Mouse (Mus musculus) neural tube, embryonic 11.5 days (tissue): ENCODE measurements around the gene Rer1. TPM values are rescaled to one million over a fixed set of nuclear protein-coding genes. Genes with fewer than 3 reads are reported as not detected.

ENCODE experiments used
- ATAC-seq: fragments of 200-750 bp; cut with Nextera tagmentation; 2 replicates; pipeline ENCODE4 v1.8.0; 2017; ENCODE audit warnings: moderate number of reproducible peaks, mild to moderate bottlenecking, moderate TSS enrichment, moderate library complexity; ENCODE audit not compliant: insufficient read depth, low FRiP score, low TSS enrichment
- DNase-seq: peaks from one replicate; pipeline ENCODE4 v3.0.0-alpha.2; 2015; ENCODE audit warnings: low spot score
- H3K27ac ChIP-seq: fragments of 300-500 bp; sonication (generic); 2 replicates; pipeline ENCODE4 v1.5.1; 2014; ENCODE audit warnings: low read depth, mild to moderate bottlenecking, low read length
- H3K27me3 ChIP-seq: fragments of 300-500 bp; sonication (generic); 2 replicates; pipeline ENCODE4 v1.6.1; 2014; ENCODE audit warnings: mild to moderate bottlenecking, low read length, mixed read lengths; ENCODE audit not compliant: control insufficient read depth, insufficient read depth
- H3K36me3 ChIP-seq: fragments of 300-500 bp; sonication (generic); 2 replicates; pipeline ENCODE4 v1.6.1; 2014; ENCODE audit warnings: mild to moderate bottlenecking, low read length, moderate library complexity, mixed read lengths; ENCODE audit not compliant: control insufficient read depth, insufficient read depth
- H3K4me1 ChIP-seq: fragments of 300-500 bp; sonication (generic); 2 replicates; pipeline ENCODE4 v1.6.1; 2014; ENCODE audit warnings: low read length, mixed read lengths; ENCODE audit not compliant: control insufficient read depth, insufficient read depth
- H3K4me2 ChIP-seq: fragments of 300-500 bp; sonication (generic); 2 replicates; pipeline ENCODE4 v1.6.1; 2014; ENCODE audit warnings: low read depth, mild to moderate bottlenecking, moderate library complexity
- H3K4me3 ChIP-seq: fragments of 300-500 bp; sonication (generic); 2 replicates; pipeline ENCODE4 v1.5.1; 2014; ENCODE audit warnings: low read depth, low read length
- H3K9ac ChIP-seq: fragments of 300-500 bp; sonication (generic); 2 replicates; pipeline ENCODE4 v1.6.1; 2014; ENCODE audit warnings: mild to moderate bottlenecking, low read length
- H3K9me3 ChIP-seq: fragments of 300-500 bp; sonication (generic); 2 replicates; pipeline ENCODE4 v1.6.1; 2016; ENCODE audit warnings: low read length; ENCODE audit not compliant: control insufficient read depth
- WGBS: fragments of 180-500 bp; shearing (Covaris S2); extraction: QIAGEN DNeasy Blood & Tissue Kit; methylation state at CpG from one replicate; pipeline ENCODE4 v1.1.7; 2014; 5-methylcytosine and 5-hydroxymethylcytosine counted together
- polyA plus RNA-seq: library from polyadenylated mRNA; unstranded; fragments of >200 nt; fragmentation: Nextera tagmentation; extraction: Ambion mirVana; gene quantifications from 2 replicates; pipeline ENCODE4 v1.2.1, GENCODE M21; 2014

The Rer1 gene
- polyA plus RNA-seq, 1 experiment from 2014 or later, result 145 TPM

GRCm38 (mm10) chr4:155095967-155096366 lies 9.8 kb upstream of the Rer1 start:
- no peaks in the 10 kb centered on the region for H3K36me3 ChIP-seq
- H3K27ac ChIP-seq, result no peak overlapping the region
- H3K9me3 ChIP-seq, result no peaks in the 10 kb centered on the region
- no peak overlapping the region for H3K9ac ChIP-seq
- no peak overlapping the region for H3K4me2 ChIP-seq
- no peak overlapping the region for H3K4me3 ChIP-seq
- WGBS, result 83% methylated on average over 8 of the region's 8 CpGs
- no peak for DNase-seq
- no peak for ATAC-seq
- no peaks in the 10 kb centered on the region for H3K4me1 ChIP-seq
- H3K27me3 ChIP-seq, result no peaks in the 10 kb centered on the region

DNA sequence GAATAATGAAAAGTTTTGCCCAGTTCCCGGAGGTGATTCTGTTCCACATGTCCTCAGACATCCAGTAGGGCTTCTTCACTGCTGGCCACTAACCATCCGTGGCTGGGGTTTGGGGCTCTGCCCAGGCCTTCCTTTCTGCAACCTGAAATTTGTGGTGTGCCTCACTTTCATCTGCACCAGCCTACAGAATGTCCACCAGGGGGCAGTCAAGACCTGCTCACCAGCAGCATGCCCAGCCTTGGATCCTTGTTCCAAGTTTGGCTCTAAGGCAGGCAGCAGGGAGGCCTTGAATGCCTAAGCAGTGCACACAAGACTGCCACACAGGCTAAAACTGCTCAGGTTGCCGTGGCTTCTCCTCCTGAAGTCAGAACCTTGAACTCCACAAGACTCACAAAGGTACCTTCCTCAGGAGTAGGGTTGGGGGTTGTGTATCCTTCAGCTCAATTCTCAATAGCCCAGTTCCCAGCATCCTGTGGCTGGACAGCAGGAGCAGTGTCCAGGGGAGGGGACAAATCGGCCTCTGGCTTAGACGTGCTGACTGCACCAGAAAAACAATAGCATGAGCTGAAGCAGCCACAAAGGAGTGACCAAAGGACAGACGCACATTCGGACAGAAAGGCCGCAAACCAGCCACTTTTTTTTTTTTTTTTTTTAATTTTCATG lies 9.2 kb upstream of the Rer1 start:
- Histone ChIP-seq H3K27ac (no peak overlapping the region), H3K4me2 (no peak overlapping the region), H3K27me3 (no peaks in the 10 kb centered on the region), H3K4me3 (no peak overlapping the region), H3K9ac (no peak overlapping the region), H3K4me1 (no peaks in the 10 kb centered on the region), H3K9me3 (no peaks in the 10 kb centered on the region), H3K36me3 (no peaks in the 10 kb centered on the region)
- 39% methylated on average over 8 of the region's 8 CpGs for WGBS
- ATAC-seq (peak; percentile 78), DNase-seq (peak; percentile 86)

DNA sequence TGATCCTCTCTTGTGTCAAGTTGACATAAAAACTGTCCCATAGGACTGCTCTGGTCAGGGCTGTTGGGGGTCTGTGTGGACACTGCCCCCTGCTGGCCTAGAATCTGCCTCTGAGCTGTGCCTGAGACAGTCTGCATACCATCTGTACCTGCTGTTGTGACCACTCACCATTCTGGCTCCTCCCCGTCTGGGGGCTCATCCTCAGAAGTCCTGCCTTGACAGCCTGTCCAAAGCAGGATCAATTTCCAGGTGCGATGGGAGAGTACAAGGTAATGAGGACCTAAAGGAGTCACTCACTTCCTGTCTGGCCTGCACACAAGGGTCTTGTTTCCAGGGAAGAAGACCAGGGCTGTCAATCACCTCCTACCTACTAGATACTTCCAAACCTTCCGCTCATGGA lies 8.4 kb upstream of the Rer1 start:
- H3K27ac ChIP-seq, result no peak overlapping the region
- ATAC-seq, result peak; percentile 63
- no peaks in the 10 kb centered on the region for H3K27me3 ChIP-seq
- no peaks in the 10 kb centered on the region for H3K36me3 ChIP-seq
- H3K4me2 ChIP-seq, result no peak overlapping the region
- H3K9me3 ChIP-seq, result no peaks in the 10 kb centered on the region
- no peak overlapping the region for H3K4me3 ChIP-seq
- DNase-seq, result peak; percentile 60
- H3K9ac ChIP-seq, result no peak overlapping the region
- no peaks in the 10 kb centered on the region for H3K4me1 ChIP-seq
- WGBS, result 72% methylated on average over 3 of the region's 3 CpGs

- no peak overlapping the region for H3K9ac ChIP-seq
- no peak overlapping the region for H3K27ac ChIP-seq
- DNase-seq, result no peak
- WGBS, result 76% methylated on average over 7 of the region's 7 CpGs
- no peak overlapping the region for H3K4me3 ChIP-seq
- no peaks in the 10 kb centered on the region for H3K27me3 ChIP-seq
- H3K4me1 ChIP-seq, result no peaks in the 10 kb centered on the region
- H3K9me3 ChIP-seq, result no peaks in the 10 kb centered on the region
- H3K4me2 ChIP-seq, result no peak overlapping the region
- H3K36me3 ChIP-seq, result no peaks in the 10 kb centered on the region
- no peak for ATAC-seq
These were observed 7.4 kb upstream of the Rer1 start for GRCm38 (mm10) chr4:155093431-155094149.

DNA sequence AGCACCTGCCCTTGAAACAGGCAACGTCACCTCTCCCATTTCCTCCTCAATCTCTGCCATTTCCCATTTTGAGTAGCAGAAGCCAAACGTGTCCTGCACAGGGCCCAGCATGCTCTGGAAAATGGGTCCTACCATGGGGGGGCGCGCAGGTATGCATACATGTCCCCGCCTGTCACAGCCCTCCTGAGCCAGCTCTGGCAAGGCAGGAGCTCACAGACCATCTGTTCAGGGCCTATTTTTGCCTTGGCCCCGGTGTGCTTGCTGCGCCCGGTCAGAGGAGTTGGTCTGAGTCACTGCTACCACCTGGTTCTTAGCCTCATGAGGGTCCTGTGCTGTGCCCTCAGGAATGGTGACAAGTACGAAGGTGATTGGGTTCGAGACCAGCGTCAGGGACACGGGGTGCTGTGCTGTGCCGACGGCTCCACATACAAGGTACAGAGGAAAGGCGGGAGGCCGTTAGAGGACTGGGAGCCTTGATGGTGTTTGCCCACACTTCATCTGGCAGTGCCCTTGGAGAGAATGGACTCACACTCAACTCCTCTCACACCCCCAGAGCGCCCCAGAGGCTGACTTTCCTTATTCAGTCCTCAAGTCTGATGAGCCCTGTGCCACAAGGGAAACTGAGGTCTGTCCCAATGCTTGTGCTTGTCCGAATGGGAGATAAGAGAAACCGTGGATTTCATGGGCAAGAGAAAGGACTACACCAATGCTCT lies 6.7 kb upstream of the Rer1 start:
- Histone ChIP-seq H3K4me3 (no peak overlapping the region), H3K36me3 (no peaks in the 10 kb centered on the region), H3K9ac (no peak overlapping the region), H3K9me3 (no peaks in the 10 kb centered on the region), H3K27ac (no peak overlapping the region), H3K27me3 (no peaks in the 10 kb centered on the region), H3K4me1 (no peaks in the 10 kb centered on the region), H3K4me2 (no peak overlapping the region)
- WGBS, result 93% methylated on average over 19 of the region's 19 CpGs
- ATAC-seq, result no peak
- DNase-seq, result no peak

DNA sequence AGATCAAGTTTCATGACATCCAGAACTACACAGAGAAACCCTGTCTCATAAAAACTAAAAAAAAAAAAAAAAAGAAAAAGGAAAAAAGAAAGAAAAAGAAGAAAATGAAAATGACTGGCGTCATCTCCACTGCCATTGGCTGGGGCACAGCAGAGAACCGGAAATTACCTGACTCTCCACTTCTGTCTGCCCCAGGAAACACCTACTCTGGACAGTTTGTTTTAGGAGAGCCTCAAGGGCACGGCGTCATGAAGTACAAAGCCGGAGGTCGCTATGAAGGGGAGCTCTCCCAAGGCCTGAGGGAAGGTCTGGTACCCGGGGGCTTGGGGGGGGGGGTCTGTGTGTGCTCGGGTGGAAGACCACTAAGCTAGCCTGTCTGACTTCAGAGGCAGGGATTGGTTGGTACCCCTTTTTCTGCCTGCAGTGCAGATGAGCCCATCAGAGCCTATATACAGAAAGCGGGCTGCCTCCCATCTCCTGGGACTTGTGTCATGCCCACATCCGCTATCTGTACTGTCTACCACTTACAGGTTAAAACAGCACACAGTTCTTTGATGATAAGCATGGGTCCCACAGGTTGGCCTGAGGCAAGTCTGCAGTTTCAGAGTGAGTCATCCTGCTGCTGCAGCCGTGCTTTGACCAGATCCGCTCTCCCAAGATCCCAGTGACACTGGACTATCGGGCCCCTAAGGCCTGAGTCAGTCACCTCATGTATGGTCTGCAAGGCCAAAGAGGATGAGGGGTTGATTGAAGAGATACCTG lies 4.7 kb upstream of the Rer1 start:
- Histone ChIP-seq H3K27ac (no peak overlapping the region), H3K4me1 (peaks cover 6% of the 10 kb centered on the region), H3K9me3 (no peaks in the 10 kb centered on the region), H3K9ac (no peak overlapping the region), H3K4me3 (no peak overlapping the region), H3K36me3 (no peaks in the 10 kb centered on the region), H3K4me2 (no peak overlapping the region), H3K27me3 (no peaks in the 10 kb centered on the region)
- WGBS, result 92% methylated on average over 13 of the region's 13 CpGs
- DNase-seq (no peak), ATAC-seq (no peak)

DNA sequence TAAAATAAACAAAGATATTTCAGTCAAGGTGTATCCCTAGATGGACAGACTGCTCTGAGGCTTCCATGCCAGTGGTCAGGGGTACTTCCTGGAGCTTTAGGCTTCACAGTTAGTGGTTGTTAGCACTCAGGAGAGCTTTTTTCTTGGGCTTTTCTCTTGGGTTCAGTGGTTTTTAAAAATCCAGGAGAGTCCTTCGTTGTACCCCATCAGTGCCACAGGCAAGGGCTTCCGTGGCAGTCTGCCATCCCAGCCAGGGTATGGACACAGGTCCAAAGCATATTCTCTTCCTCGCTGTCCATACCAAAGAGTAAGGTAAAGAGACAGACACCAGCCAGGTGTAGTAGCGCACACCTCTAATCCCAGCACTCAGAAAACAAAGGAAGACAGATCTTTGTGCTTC lies 4.0 kb upstream of the Rer1 start:
- no peak overlapping the region for H3K4me2 ChIP-seq
- H3K27me3 ChIP-seq, result no peaks in the 10 kb centered on the region
- peaks cover 10% of the 10 kb centered on the region for H3K4me1 ChIP-seq
- no peaks in the 10 kb centered on the region for H3K36me3 ChIP-seq
- H3K4me3 ChIP-seq, result no peak overlapping the region
- H3K27ac ChIP-seq, result no peak overlapping the region
- H3K9ac ChIP-seq, result no peak overlapping the region
- H3K9me3 ChIP-seq, result no peaks in the 10 kb centered on the region
- 87% methylated on average over 4 of the region's 4 CpGs for WGBS
- DNase-seq (no peak), ATAC-seq (no peak)

DNA sequence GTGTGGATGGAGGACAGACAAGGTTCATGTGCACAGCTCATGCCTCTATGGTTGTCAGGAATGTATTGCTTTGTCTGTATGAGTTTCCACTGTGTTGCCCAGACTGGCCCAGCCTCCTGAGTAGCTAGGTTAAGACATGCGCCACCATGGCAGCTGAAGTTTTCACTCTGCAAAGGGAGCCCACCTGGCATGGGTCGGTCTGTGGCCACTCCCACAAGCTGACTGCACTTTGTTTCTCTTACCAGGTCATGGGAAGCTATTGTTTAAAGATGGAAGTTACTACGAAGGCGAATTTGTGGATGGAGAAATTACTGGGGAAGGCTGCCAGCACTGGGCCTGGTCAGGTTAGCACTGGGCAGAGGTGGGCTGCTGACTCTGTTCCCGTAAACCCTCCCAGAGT lies 3.1 kb upstream of the Rer1 start:
- Histone ChIP-seq H3K4me2 (no peak overlapping the region), H3K36me3 (peaks cover 2% of the 10 kb centered on the region; the same call in 1 of the 2 replicates), H3K4me3 (no peak overlapping the region), H3K27ac (no peak overlapping the region), H3K9me3 (no peaks in the 10 kb centered on the region), H3K9ac (no peak overlapping the region), H3K27me3 (no peaks in the 10 kb centered on the region), H3K4me1 (peaks cover 12% of the 10 kb centered on the region)
- ATAC-seq (no peak), DNase-seq (no peak)
- WGBS, result 85% methylated on average over 5 of the region's 5 CpGs
